In the genomic region with DNA sequence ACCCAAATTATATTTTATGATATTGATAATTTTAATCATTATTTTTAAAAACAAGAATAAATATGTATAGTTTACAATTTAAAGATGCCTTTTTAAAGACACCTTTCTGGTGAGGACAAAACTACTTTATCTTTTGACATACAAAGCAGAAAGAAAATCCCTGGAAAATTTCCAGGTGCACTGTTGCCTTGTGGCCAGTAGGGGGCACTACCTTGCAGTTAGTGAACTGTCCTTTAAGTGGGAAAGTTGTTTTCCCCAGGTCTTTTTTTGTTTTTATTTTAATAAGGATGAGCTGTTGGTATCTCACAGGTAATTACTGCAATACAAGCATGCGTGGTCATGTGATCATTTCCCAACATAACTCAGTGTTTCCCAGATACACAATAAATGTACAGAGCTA, we compare ENCODE assay signal across 11 mouse cellular contexts. TPM values are rescaled to one million over a fixed set of nuclear protein-coding genes. Genes with fewer than 3 reads are reported as not detected.
A peak's percentile ranks its signal among the peaks of the same experiment; 100 is the strongest.
DNase-seq lines count a peak whose midpoint lies in the region; ATAC-seq and TF ChIP-seq lines count a peak whose summit lies in the region.
"Had no signal": no experiment of that assay in that cellular context is flagged by ENCODE, and none has a peak within 500 bp of the region (broad histone marks: within the 10 kb centered on the region; RNA-seq: fewer than 3 reads in every experiment).

No protein-coding gene starts in this region.

- H3K79me2 ChIP-seq in liver, adult 2 months (ENCODE audit: control insufficient read depth, insufficient read depth, low read length): no peaks in the 10 kb centered on the region

- no peak for DNase-seq in gastrocnemius, adult 2 months
- DNase-seq in gastrocnemius, postnatal 36 days: no peak
- peak; percentile 22 for DNase-seq in liver, adult 2 months (ENCODE audit: extremely low read depth, low read depth, low spot score)
- no peak for DNase-seq in liver
- DNase-seq in Patski (ENCODE audit: low read depth, low spot score): no peak
- peak; percentile 43 for DNase-seq in lung, postnatal 10 days
- DNase-seq: spleen, adult 18-20 months had no signal

- intact Hi-C loops in gastrocnemius, adult 2 months (cut with DNase I): no loop called here
- intact Hi-C loops in gastrocnemius, postnatal 36 days (cut with DNase I): no loop called here

- POLR2A ChIA-PET in Patski (lab: Charles Lee): no interaction called here

- H3K27ac ChIP-seq in gastrocnemius, adult 2 months: no peak overlapping the region
- H3K27ac ChIP-seq in liver, adult 2 months (replicated peaks; ENCODE audit: insufficient read depth, low read depth, low read length): no peak overlapping the region
- H3K27ac ChIP-seq: embryonic facial prominence, embryonic 12.5 days; heart, embryonic 13.5 days; midbrain, embryonic 15.5 days had no signal

- CTCF ChIA-PET in Patski (lab: Charles Lee): interaction anchor here (0.6 to 3.4 kb wide), 7 partner anchors 11 to 61 kb away, joined by 3 to 12 read pairs (median 5); partner anchors contain the start of genes Alg5, Exosc8 and Rfxap

- 100% methylated on average over 1 of the region's 1 CpGs for WGBS in liver, adult 2 months

- no peak overlapping the region for H3K9ac ChIP-seq in liver, adult 2 months (ENCODE audit: low read depth, low read length)
- H3K9ac ChIP-seq: embryonic facial prominence, embryonic 12.5 days; heart, embryonic 13.5 days; midbrain, embryonic 15.5 days had no signal

- TF ChIP-seq POLR2A in liver, adult 2 months (IDR thresholded peaks at IDR 0.05; ENCODE audit: extremely low read depth, insufficient read depth, low read length): no peak

- no peak overlapping the region for H3K4me3 ChIP-seq in gastrocnemius, adult 2 months
- no peak overlapping the region for H3K4me3 ChIP-seq in liver, adult 2 months (ENCODE audit: insufficient read depth, low read depth, low read length)
- H3K4me3 ChIP-seq: embryonic facial prominence, embryonic 12.5 days; heart, embryonic 13.5 days; midbrain, embryonic 15.5 days had no signal

- no peaks in the 10 kb centered on the region for H3K27me3 ChIP-seq in liver, adult 2 months (ENCODE audit: control insufficient read depth, insufficient read depth, low read length)
- H3K27me3 ChIP-seq in Patski: no peaks in the 10 kb centered on the region
- H3K27me3 ChIP-seq: embryonic facial prominence, embryonic 12.5 days; heart, embryonic 13.5 days; midbrain, embryonic 15.5 days had no signal

- ATAC-seq in Patski: no peak
- ATAC-seq in inflammation-experienced regulatory T-cells, adult 6 months: no peak
- ATAC-seq: midbrain, embryonic 15.5 days had no signal

- in situ Hi-C loops in Patski (cut with MboI; ENCODE audit: low pct_unique_long_range_greater_than_20kb): no loop called here

- peaks cover 11% of the 10 kb centered on the region; the same call in 1 of the 2 replicates for H3K36me3 ChIP-seq in liver, adult 2 months (ENCODE audit: control insufficient read depth, insufficient read depth, low read length)
- H3K36me3 ChIP-seq: midbrain, embryonic 15.5 days had no signal

- H3K4me1 ChIP-seq in liver, adult 2 months (ENCODE audit: control insufficient read depth, insufficient read depth, low read length): no peaks in the 10 kb centered on the region
- H3K4me1 ChIP-seq: embryonic facial prominence, embryonic 12.5 days; midbrain, embryonic 15.5 days had no signal

- peak; percentile 71 for TF ChIP-seq CTCF in gastrocnemius, adult 2 months (IDR thresholded peaks at IDR 0.05)
- TF ChIP-seq CTCF in liver, adult 2 months (IDR thresholded peaks at IDR 0.05; ENCODE audit: low read depth, low read length): peak; percentile 27; the same call in 1 of the 2 replicates
- peak; percentile 49 for TF ChIP-seq CTCF in Patski (IDR thresholded peaks at IDR 0.05)

RNA-seq across cellular contexts. Expression of gene Rfxap, which starts 11.8 kb away (rescaled TPM):
- total RNA-seq in gastrocnemius, adult 2 months (2021): 10 to 100 TPM; 26.4 to 30.7 TPM
- 10 to 100 TPM; 23.7 to 23.9 TPM for total RNA-seq in gastrocnemius, postnatal 36 days (2021)
- total RNA-seq in liver, adult 2 months (2014; rRNA removed): 10.6 and 11.4 TPM in 2 replicates
- 10.8 and 13.1 TPM in 2 replicates for polyA plus RNA-seq in liver, adult 2 months (2012; rRNA removed)
- polyA plus RNA-seq in Patski (2021): 61.7 TPM
- 1 to 10 TPM; 3.6 to 6.0 (median 5.8) TPM for polyA plus RNA-seq in inflammation-experienced regulatory T-cells, adult 6 months (2017; shearing (Covaris generic))

RNA-seq across cellular contexts. Expression of gene Smad9, which starts 40.4 kb away (rescaled TPM):
- total RNA-seq in gastrocnemius, adult 2 months (2021): under 1 TPM; 0.20 to 0.26 TPM
- under 1 TPM; 0.17 to 0.41 TPM for total RNA-seq in gastrocnemius, postnatal 36 days (2021)
- total RNA-seq in liver, adult 2 months (2014; rRNA removed): 3.8 and 7.2 TPM in 2 replicates
- polyA plus RNA-seq in liver, adult 2 months (2012; rRNA removed): 2.1 and 4.6 TPM in 2 replicates
- 1.1 TPM for polyA plus RNA-seq in Patski (2021)
- polyA plus RNA-seq in inflammation-experienced regulatory T-cells, adult 6 months (2017; shearing (Covaris generic)): not detected

Comparison
In these comparisons a context has a peak if more than half of its experiments do, and no peak if none do; other contexts are left out.
1. DNase-seq: peak in liver, adult 2 months (single experiment) and lung, postnatal 10 days (single experiment); none in gastrocnemius, adult 2 months (single experiment), gastrocnemius, postnatal 36 days (0 of 2), liver (single experiment) and Patski (single experiment).
2. Peak in every context shown above with its lines, with median percentiles within 50 percentile points of each other: CTCF ChIP-seq.